Mouse (Mus musculus): Measurements from ENCODE around the gene Glp2r. TPM values are rescaled to one million over a fixed set of nuclear protein-coding genes. Genes with fewer than 3 reads are reported as not detected.
A peak's percentile ranks its signal among the peaks of the same experiment; 100 is the strongest.

Glp2r gene
- polyA plus RNA-seq, 1 experiment from 2014 or later: not detected

- H3K27me3 ChIP-seq (ENCODE audit: low read depth, poor library complexity, severe bottlenecking): no peaks in the 10 kb centered on the region
- no peaks in the 10 kb centered on the region for H3K9me3 ChIP-seq (replicated peaks)
- no peak overlapping the region for H3K4me3 ChIP-seq
- no peaks in the 10 kb centered on the region for H3K36me3 ChIP-seq
- no peak overlapping the region for H3K27ac ChIP-seq
- 90% methylated on average over 13 of the region's 13 CpGs for WGBS
- peaks cover 6% of the 10 kb centered on the region for H3K4me1 ChIP-seq
- DNase-seq (ENCODE audit: low spot score): no peak
Measured at GRCm38 (mm10) chr11:67667531-67668332, 103.2 kb downstream of the Glp2r start.

- Histone ChIP-seq H3K27me3 (ENCODE audit: low read depth, poor library complexity, severe bottlenecking) (no peaks in the 10 kb centered on the region), H3K4me3 (no peak overlapping the region), H3K27ac (no peak overlapping the region), H3K36me3 (no peaks in the 10 kb centered on the region), H3K4me1 (peaks cover 6% of the 10 kb centered on the region), H3K9me3 (replicated peaks) (no peaks in the 10 kb centered on the region)
- 87% methylated on average over 5 of the region's 5 CpGs for WGBS
- DNase-seq (ENCODE audit: low spot score): no peak
Measured at GRCm38 (mm10) chr11:67666129-67666528, 104.8 kb downstream of the Glp2r start.

DNA sequence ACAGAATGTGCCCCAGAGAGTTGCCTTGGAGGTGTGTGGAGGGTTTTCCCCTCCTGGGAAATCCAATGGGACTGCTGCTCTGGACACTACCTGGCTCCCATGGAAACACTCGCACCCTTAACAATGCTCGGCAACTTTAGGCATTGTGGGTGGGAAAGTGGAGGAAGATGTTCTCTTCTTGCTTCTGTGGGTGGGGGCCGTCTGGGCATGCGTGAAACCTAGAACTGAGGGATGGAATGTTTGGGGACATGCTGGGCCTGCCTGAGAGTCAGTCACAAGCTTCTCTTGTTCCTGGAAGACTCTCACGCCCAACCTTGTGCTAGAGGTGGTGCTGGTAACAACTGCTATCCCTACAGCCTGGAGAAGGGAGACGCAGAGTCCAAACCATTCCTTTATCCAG is 106.0 kb downstream of the Glp2r start:
- Histone ChIP-seq H3K27me3 (ENCODE audit: low read depth, poor library complexity, severe bottlenecking) (no peaks in the 10 kb centered on the region), H3K36me3 (no peaks in the 10 kb centered on the region), H3K27ac (no peak overlapping the region), H3K9me3 (replicated peaks) (no peaks in the 10 kb centered on the region), H3K4me1 (peaks cover 6% of the 10 kb centered on the region), H3K4me3 (no peak overlapping the region)
- 86% methylated on average over 6 of the region's 6 CpGs for WGBS
- DNase-seq (ENCODE audit: low spot score): no peak

DNA sequence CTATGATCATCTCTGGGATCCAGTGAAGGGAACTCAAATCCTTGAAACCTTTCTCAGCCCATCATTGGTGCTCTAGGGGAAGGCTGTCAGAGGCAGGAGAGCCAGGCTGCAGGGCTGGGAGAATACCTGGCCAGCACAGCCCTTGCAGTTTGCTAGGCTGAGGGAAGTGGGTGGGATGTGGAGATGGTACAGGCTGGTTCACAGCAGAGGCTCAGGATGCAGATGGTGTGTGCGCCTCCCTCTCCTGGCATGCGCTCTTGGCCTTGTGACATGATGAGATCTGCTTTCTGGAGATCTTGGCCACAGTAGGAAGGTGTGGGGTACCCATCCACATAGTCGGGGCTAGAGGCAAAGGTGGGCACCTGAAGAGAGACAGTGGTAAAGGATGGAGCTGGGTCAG is 106.7 kb downstream of the Glp2r start:
- no peak for DNase-seq (ENCODE audit: low spot score)
- Histone ChIP-seq H3K9me3 (replicated peaks) (no peaks in the 10 kb centered on the region), H3K27me3 (ENCODE audit: low read depth, poor library complexity, severe bottlenecking) (no peaks in the 10 kb centered on the region), H3K4me1 (peaks cover 6% of the 10 kb centered on the region), H3K36me3 (no peaks in the 10 kb centered on the region), H3K4me3 (no peak overlapping the region), H3K27ac (no peak overlapping the region)
- WGBS: 85% methylated on average over 3 of the region's 3 CpGs

GRCm38 (mm10) chr11:67663437-67663836 is 107.5 kb downstream of the Glp2r start:
- DNase-seq (ENCODE audit: low spot score): no peak
- Histone ChIP-seq H3K9me3 (replicated peaks) (no peaks in the 10 kb centered on the region), H3K36me3 (no peaks in the 10 kb centered on the region), H3K27me3 (ENCODE audit: low read depth, poor library complexity, severe bottlenecking) (no peaks in the 10 kb centered on the region), H3K4me3 (no peak overlapping the region), H3K27ac (no peak overlapping the region), H3K4me1 (peaks cover 6% of the 10 kb centered on the region)
- WGBS: 96% methylated on average over 4 of the region's 4 CpGs

- Histone ChIP-seq H3K4me3 (no peak overlapping the region), H3K27ac (no peak overlapping the region), H3K27me3 (ENCODE audit: low read depth, poor library complexity, severe bottlenecking) (no peaks in the 10 kb centered on the region), H3K9me3 (replicated peaks) (no peaks in the 10 kb centered on the region), H3K4me1 (peaks cover 5% of the 10 kb centered on the region; the same call in 1 of the 2 replicates), H3K36me3 (no peaks in the 10 kb centered on the region)
- DNase-seq (ENCODE audit: low spot score): no peak
- 89% methylated on average over 8 of the region's 8 CpGs for WGBS
Measured at GRCm38 (mm10) chr11:67661465-67661864, 109.5 kb downstream of the Glp2r start.

DNA sequence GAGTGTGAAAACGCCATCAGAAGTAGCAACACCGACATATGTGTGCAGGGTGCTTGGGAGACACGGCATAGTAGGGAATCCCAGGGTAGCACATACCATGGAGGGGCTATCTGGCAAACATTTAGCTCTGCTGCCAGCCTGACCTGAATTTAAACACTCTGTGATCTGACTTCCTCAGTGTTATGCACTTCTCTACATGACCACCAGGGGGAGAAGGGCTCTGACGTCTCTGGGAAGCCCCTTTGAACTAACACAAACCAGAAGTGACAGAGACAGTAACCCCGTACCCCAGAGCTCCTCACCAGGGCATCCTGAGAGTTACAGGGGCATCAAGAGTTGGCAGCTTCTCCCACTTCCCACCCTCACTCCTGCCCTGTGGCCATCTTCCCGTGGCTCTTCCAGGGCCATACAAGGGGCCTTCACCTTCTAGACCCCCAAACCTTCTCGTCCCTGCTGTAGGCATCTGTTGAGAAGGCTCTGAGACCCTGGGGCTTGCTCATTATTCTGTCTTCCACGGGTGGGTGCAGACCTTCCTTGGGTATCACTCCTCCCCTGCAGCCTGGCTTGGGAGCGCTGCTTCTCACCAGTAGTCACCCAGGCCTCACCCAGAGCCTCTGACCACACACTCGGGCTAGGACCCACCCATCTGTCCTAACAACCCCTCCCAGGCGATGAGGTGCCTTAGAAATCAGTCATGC is 113.1 kb downstream of the Glp2r start:
- H3K27ac ChIP-seq: no peak overlapping the region
- DNase-seq (ENCODE audit: low spot score): peak; percentile 47
- no peaks in the 10 kb centered on the region for H3K36me3 ChIP-seq
- H3K9me3 ChIP-seq (replicated peaks): no peaks in the 10 kb centered on the region
- H3K4me1 ChIP-seq: peaks cover 10% of the 10 kb centered on the region
- H3K4me3 ChIP-seq: no peak overlapping the region
- 45% methylated on average over 11 of the region's 11 CpGs for WGBS
- H3K27me3 ChIP-seq (ENCODE audit: low read depth, poor library complexity, severe bottlenecking): no peaks in the 10 kb centered on the region

- 94% methylated on average over 9 of the region's 9 CpGs for WGBS
- no peak overlapping the region for H3K4me3 ChIP-seq
Measured at GRCm38 (mm10) chr11:67656811-67657210, 114.1 kb downstream of the Glp2r start.

DNA sequence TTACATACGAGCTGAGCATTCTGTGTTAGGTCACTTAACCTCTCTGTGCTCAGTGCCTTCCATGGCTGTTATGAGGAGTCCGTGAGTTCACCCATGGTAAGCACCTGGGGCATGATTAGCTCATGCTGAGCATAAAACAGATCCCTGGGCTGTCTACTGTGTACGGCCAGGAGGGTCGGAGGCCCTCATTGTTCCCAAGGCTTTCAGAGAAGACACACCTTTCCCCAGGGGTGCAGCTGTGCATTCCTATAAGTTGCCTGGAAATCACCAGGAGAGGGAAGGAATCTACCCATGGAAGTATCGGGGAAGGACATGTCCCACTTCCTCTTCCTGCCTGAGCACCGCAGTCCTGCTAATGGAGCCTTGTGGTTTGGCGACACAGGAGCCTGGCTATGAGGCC is 114.6 kb downstream of the Glp2r start:
- Histone ChIP-seq H3K27ac (no peak overlapping the region), H3K4me3 (no peak overlapping the region), H3K36me3 (no peaks in the 10 kb centered on the region), H3K9me3 (replicated peaks) (no peaks in the 10 kb centered on the region), H3K27me3 (ENCODE audit: low read depth, poor library complexity, severe bottlenecking) (no peaks in the 10 kb centered on the region), H3K4me1 (peaks cover 18% of the 10 kb centered on the region)
- no peak for DNase-seq (ENCODE audit: low spot score)
- WGBS: 86% methylated on average over 7 of the region's 7 CpGs

More at GRCm38 (mm10) chr11:67656811-67657210, 114.1 kb downstream of the Glp2r start:
- H3K9me3 ChIP-seq (replicated peaks): no peaks in the 10 kb centered on the region
- peaks cover 18% of the 10 kb centered on the region for H3K4me1 ChIP-seq
- no peak overlapping the region for H3K27ac ChIP-seq
- no peaks in the 10 kb centered on the region for H3K36me3 ChIP-seq
- no peak for DNase-seq (ENCODE audit: low spot score)
- H3K27me3 ChIP-seq (ENCODE audit: low read depth, poor library complexity, severe bottlenecking): no peaks in the 10 kb centered on the region

- 72% methylated on average over 17 of the region's 17 CpGs for WGBS
- H3K4me1 ChIP-seq: peaks cover 18% of the 10 kb centered on the region
- H3K36me3 ChIP-seq: no peaks in the 10 kb centered on the region
- no peak for DNase-seq (ENCODE audit: low spot score)
- H3K4me3 ChIP-seq: no peak overlapping the region
- H3K27me3 ChIP-seq (ENCODE audit: low read depth, poor library complexity, severe bottlenecking): no peaks in the 10 kb centered on the region
- no peaks in the 10 kb centered on the region for H3K9me3 ChIP-seq (replicated peaks)
- no peak overlapping the region for H3K27ac ChIP-seq
Measured at GRCm38 (mm10) chr11:67655236-67655959, 115.6 kb downstream of the Glp2r start.

DNA sequence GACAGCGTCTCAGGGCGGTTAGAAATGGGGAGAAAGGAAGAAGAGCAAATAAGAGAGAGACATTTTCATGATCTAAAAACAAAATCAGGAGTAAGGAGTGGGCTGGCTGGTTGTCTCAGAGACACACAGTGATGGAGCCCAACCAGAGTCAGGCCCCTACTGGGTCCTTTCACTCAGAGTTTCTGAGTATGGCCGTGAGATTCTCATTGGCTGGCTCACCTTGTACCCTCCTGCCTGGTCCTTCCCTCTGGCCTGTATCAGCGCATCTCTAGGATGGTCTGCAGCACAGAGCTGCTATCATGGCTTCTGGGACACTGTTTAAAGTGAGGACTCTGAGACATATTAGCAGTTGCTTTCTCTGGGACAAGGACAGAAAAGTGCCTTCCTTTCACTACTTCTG is 116.4 kb downstream of the Glp2r start:
- Histone ChIP-seq H3K27me3 (ENCODE audit: low read depth, poor library complexity, severe bottlenecking) (no peaks in the 10 kb centered on the region), H3K36me3 (no peaks in the 10 kb centered on the region), H3K27ac (no peak overlapping the region), H3K9me3 (replicated peaks) (no peaks in the 10 kb centered on the region), H3K4me3 (no peak overlapping the region), H3K4me1 (peaks cover 18% of the 10 kb centered on the region)
- no peak for DNase-seq (ENCODE audit: low spot score)
- 88% methylated on average over 4 of the region's 4 CpGs for WGBS

GRCm38 (mm10) chr11:67653521-67654090 is 117.3 kb downstream of the Glp2r start:
- no peaks in the 10 kb centered on the region for H3K27me3 ChIP-seq (ENCODE audit: low read depth, poor library complexity, severe bottlenecking)
- no peaks in the 10 kb centered on the region for H3K9me3 ChIP-seq (replicated peaks)
- DNase-seq (ENCODE audit: low spot score): no peak
- H3K4me1 ChIP-seq: peaks cover 18% of the 10 kb centered on the region
- 90% methylated on average over 9 of the region's 9 CpGs for WGBS
- no peaks in the 10 kb centered on the region for H3K36me3 ChIP-seq
- no peak overlapping the region for H3K27ac ChIP-seq
- H3K4me3 ChIP-seq: no peak overlapping the region

DNA sequence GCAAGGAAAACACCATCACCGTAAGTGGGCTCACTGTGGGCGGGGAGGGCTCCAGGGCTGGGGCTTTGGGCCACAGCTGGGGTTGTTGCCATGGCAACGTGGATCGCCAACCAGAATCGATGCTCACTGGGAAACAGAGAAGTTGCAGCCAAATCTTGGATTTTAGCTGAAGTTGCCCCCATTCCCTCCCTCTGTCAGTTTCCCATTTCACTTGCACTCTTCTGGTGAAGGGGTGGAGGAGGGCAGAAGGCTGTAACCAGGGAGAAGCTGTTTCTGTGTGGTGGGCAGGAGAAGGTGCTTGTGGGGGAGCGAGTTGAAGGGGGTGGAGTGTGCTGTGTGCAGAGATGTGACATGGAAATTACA is 118.1 kb downstream of the Glp2r start:
- DNase-seq (ENCODE audit: low spot score): no peak
- 45% methylated on average over 6 of the region's 6 CpGs for WGBS
- Histone ChIP-seq H3K4me1 (peaks cover 18% of the 10 kb centered on the region), H3K27ac (no peak overlapping the region), H3K4me3 (no peak overlapping the region), H3K9me3 (replicated peaks) (no peaks in the 10 kb centered on the region), H3K36me3 (no peaks in the 10 kb centered on the region), H3K27me3 (ENCODE audit: low read depth, poor library complexity, severe bottlenecking) (no peaks in the 10 kb centered on the region)

Measured in limb, embryonic 10.5 days (tissue).